Mouse (Mus musculus): Measurements from ENCODE around the gene Znhit6.

The Znhit6 gene

DNA sequence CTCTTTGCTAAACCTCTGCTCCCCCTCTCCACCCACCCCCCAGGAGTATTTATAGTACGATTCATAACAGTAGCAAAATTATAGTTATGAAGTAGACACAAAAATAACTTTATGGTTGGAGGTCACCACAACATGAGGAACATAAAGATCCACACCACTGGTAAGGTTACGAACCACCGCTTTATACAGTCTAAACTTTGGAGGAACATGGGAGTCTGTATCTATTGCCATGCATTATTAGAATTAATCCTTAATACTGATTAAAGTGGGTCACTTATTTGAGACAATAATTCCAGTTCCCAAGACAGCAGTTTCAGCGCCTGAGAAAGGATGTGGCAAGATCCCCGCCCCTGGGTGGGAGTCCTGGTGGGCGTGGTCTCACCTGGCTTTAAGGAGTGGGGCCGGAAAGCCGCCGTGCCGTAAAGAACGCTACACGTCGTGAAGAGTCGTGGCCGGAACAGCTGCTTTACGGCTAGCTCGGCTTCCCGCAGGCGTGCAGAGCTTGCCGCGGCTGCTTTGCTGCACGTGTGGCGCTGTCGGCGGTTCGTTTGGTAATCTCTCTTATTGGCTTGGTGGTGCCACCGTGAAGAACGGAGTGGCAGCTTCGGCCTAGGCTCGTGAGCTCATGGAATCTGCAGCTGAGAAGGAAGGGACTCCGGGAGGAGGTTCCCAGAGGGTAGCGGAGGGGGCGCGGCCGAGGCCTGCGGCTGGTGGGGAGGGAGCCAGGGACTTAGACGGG lies at the start of gene Znhit6:
Znhit6 (plus strand) TSS at position 463 of the 739 bp plus-strand sequence.
- peak; percentile 97 for DNase-seq

DNA sequence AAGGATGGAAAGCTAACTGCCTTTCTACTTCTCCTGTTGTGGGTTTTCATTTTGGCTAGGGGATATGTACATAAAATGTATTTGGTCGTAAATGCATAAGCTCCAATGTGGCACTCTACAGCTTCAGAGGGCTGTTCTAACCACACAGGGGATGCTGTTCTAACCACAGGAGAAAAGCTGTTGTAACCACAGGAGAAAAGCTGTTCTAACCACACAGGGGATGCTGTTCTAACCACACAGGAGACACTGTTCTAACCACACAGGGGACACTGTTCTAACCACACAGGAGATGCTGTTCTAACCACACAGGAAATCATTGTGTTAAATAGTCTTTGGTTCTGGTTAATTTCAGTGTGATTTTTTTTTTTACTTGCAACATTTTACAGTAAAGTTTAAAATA lies 38.1 kb upstream of the Znhit6 start:
- DNase-seq: no peak

DNA sequence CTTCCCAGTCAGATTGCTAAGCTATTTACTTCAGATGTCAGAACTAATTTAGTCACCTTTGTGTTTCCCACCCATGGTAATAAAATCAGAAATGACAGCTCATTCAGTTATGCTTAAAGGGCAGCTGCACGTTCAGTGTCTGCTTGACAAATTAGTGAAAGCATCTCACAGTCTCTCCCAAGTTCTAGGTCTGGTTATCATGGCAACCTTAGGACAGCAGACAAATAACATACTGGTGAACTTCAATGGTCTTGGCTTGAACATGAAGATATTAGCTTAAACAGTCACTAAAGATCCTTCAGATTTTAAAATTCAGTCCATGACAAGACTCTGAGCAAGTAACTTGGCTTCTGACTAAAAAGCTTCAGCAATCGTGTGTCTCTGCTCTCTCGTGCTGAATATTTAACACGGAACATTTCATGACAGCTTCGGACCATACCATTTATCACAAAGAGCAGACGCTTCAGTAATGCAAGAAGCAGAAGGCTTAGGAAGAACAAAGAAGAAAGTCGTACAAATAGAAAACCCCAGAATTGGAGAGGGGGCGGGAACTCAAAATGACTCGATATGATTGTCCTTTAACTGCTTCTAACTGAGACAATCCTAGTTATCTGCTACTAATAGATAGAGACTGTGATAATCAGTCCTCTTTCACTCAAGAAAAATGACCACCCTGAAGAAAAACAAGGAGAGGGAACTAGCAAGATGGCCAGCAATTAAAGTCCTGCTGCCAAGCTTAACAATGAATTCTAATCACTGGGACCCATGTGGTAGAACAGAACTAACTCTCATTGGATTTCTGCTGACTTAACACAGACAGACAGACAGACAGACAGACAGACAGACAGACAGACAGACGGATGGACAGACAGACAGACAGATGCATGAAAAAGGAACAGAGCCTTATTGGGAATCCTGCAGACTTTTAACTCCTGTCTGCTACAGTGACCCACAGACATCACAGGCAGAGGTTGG lies 27.3 kb upstream of the Znhit6 start:
- DNase-seq: no peak

DNA sequence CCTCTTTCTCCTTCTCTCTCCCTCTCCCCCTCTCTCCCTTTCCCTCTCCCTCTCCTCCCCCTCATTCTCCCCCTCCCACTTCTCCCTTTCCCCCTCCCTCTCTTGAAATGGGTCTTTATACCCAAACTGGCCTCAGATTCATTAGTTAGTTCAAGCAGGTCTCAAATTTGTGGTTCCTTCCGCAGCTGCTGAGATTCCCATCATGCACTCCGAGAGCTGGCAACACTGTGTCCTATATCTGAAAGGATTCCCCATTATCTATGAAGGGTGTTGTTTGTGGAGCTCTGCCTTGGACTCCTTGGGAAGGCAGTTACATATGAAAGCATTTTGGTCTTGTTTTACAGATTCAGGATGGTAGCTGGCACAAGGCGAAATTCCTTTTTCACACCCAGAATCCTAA lies 25.8 kb upstream of the Znhit6 start:
- no peak for DNase-seq

DNA sequence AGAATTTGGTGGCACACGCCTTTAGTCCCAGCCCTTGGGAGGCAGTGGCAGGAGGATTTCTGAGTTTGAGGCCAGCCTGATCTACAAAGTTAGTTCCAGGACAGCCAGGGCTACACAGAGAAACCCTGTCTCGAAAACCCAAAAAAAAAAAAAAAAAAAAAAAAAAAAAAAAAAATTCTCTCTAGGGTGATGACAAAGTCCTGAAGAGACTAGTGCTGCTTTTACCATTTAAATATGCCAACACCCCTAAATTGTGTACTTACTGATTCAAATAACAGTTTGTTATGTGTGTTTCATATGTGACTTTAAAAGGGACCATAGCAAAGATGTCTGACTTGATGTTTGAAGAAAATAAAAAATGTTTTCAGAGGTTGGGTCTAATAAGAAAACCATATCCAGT lies 21.6 kb upstream of the Znhit6 start:
- no peak for DNase-seq

DNA sequence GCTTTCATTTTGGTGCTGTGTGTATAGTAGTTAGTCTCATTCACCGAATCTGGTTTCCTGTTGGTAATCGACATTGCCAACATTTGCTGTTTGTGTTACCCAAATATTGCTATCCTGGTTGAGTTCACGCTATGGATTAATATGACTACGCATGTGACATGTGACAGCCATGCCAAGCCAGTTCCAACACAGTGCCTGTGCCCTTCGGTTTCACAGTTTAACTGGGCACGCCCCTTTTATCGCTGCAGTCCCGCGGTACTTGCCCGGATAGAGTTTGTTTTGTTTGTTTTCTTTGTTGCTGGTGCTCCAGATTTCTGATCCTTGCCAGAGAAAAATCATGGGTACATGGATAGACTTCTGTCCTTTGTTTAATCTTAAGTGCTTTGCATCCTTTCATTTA lies 19.8 kb upstream of the Znhit6 start:
- no peak for DNase-seq

DNA sequence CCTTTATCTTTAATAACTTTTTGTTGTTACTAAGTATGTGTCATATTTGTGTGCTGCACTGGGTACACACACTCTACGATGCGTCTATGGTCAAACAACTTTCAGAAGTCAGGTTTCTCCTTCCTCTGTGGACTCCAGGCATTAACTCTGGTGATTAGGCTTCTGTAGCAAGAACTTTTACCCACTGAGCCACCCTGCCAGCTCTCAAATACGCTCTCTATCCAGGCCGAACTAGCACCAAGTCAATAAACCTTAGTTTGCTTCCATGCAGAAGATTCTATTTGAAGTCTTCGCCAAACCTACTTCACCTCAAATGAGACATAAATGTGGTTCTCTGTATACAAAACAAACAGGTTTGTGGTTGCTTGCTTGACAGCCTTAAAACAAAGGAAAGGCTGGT lies 16.3 kb upstream of the Znhit6 start:
- no peak for DNase-seq

DNA sequence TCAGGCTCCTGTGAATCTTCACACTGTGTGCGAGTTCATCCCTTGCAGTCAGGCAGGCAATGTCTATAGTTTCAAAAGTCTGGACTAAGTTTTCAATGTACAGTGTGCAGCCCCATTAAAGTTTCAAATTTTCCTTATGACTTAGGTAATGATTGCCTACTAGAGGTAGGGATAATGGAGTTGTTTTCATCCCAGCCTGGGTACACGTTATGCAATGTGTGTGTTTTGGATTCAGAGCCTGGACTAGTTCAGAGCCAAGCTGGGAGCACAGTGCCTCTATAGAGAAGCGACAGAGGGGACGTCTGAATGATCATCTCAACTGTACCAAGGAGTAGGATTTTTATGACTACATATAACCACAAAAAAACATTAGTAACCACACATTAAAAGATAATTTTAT lies 15.9 kb upstream of the Znhit6 start:
- DNase-seq: no peak

DNA sequence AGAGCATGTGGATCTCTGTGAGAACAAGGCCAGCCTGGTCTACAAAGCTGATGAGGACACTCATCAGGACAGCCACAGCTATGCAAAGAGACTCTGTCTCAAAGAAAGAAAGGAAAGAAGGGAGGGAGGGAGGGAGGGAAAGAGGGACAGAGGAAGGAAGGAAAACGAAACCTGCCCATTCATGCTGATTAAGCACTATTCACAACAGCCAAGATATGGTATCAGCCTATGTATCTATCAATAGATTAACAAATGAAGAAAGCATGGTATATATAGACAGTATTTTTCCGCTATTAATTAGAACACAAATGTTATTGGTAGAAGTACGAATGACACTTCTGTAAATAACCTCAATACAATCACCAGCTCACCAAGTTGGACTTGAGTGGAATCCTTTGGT lies 1.5 kb upstream of the Znhit6 start:
- no peak for DNase-seq

DNA sequence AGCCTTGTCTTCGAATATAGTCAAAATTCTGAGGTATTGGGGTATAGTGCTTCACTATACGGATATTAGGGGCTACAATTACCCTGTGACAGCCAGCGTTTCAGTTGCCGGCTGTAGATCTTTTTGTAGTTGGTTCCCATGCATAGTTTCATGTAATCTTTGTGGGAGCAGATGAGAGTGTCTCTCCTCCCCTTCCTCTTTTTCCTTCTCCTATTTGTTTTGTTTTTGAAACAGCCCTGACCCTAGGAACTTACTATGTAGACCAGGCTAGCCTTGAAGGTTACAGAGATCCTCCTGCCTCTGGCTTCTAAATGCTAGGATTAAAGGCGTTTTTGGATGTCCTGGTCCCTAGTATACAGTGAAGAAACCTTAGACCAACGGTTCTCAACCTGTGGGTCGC lies 665 bp upstream of the Znhit6 start:
- no peak for DNase-seq

DNA sequence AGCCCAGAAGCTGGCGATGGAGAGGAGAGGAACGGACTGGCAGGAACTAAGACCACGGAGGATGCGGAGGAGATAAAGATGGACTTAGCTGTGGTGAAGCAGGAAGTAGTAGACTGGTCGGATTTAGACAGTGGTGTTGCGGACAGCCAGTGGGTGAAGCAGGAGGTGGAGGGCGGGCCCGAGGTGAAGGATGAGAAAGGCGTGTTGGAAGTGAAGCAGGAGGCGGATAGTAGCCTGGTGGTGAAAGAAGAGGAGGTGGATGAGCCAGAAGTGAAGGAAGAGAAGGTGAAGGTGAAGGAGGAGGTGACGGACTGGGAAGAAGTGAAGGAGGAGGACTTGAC lies 447 bp downstream of the Znhit6 start:
- DNase-seq: no peak

DNA sequence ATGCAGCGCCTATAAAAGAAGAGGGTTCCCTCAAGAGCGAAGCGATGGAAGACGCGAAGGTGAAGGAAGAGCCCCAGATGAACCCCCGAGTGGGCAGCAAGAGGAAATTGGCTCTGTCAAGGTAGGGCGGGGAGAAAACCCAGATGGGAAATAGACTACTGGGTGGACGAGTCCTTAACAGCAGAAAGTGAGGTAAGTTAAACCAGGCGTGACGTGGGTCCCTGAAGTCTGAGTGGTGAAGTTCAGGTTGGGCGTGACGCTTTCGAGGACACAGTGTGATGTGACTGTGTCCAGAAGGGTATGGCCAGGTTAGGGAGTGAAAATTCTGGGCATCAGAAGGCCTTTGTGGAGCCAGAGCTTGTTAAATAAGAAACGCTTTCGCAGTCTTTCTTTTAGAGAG lies 871 bp downstream of the Znhit6 start:
- DNase-seq: no peak

DNA sequence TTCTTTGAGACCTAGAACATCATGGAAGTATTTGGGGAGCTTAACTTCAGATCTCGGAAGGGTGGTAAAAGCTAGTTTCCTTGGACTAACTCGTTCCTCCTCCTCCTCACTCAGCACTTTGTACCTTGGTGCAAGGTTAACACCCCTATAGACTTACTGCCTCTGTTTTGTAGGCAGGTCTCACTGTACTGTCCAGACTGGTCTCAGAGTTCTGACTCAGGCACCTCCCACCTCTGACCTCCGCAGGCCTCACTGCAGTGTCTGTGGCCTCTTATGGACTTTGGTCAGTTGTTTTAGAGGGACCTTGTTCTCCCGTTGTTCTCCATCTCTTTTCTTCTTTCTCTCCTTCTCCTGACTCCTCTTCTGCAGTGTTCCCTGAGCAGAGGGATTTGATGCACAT lies 7.0 kb downstream of the Znhit6 start:
- DNase-seq: peak; percentile 37

DNA sequence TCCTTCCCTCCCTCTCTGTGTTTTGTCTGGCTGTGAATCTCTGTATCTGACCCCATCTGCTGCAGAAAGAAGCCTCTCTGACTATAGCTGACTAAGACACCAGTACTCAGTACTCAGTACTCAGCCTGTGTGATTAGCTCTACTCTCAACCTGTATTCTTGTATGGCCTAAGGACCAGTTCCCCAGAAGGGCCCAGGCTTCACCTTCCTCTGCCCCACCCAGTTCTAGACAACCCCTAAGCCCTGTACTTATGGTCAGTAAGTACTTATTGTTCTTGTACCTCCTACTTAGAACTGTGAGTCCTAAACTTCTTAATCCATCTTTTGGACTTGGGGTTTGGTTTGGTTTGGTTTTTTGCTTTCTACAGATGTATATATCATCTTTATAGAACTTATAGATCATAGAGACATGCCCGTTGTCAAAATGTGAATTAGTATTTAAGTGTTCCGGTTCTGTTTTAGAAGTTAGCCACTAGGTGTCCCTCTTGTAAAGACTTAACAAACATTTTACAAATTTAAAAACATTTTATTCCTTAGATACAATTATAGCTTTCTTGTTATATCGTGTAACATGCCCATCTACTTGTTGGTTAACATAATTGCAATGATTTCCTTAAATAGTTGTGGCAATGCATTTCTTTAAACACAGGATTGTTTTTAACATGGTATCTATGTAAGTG lies 7.7 kb downstream of the Znhit6 start:
- DNase-seq: peak; percentile 17

DNA sequence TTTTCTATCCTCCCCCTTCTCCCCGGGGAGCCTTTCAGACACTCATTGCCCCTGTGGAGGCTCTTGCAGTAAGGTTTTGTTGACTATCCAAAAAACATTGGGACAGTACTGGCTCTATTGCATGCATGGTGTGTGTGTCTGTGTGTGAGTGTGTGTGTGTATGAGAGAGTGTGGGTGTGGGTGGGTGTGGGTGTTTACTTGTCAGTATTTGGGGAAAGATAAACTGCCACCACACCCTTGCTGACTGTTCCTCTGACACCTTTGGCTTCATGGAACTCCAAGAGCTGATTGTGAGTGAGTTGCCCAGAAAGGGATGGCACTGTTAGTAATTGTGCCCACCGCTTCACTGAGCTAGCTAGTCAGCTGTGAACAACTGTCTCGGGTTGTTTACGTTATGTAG lies 14.6 kb downstream of the Znhit6 start:
- no peak for DNase-seq

DNA sequence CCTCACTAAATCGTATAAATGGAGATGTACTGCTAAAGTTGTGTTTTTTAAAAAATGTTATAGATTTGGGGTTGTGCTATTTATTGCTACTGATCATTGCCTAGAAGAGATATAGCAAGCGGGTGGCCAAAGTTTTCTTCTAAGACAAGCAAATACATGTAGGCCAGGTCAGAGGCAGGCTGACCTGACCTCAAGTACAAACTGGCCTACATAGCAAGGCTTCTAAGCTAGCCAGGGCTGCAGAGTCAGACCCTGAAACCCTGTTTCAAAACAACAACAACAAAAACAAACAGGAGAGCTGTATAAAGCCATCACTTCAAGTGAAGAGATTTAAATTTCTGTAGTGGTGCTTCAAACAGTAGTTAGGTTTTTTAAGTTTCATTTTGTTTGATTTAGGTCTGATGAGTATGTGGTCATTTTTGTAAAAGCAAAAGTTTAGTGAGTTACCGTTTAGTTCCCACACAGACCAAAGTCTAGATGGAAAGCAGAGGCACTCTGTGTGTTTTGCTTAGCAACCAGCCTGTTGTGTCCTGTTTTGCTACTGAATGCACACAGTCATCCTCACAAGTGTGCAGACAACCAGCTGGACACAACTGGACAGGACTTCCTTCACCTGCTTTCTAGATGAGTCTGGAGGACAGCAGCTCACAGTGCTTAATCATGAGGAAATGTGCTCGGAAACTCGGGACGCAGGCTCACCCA lies 16.0 kb downstream of the Znhit6 start:
- no peak for DNase-seq

DNA sequence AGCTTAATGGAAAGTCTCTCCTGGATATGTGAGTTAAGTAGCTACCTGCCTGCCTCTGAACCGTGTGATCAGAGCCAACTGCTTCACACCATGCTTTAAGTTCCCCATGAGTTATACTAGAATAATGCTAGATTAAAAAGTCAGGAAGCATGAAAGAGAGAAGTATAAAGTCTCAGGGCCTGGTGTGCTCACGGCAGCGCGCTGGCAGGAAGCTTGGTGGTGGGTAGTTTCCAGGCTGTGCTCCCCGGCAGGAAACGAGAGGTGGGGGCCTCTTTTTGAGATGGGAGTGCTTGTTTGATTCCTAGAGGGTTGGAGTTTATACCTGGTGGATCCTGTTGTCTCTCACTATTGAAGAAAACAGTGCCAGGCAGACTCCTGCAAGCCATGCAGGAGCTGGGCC lies 19.3 kb downstream of the Znhit6 start:
- DNase-seq: no peak

DNA sequence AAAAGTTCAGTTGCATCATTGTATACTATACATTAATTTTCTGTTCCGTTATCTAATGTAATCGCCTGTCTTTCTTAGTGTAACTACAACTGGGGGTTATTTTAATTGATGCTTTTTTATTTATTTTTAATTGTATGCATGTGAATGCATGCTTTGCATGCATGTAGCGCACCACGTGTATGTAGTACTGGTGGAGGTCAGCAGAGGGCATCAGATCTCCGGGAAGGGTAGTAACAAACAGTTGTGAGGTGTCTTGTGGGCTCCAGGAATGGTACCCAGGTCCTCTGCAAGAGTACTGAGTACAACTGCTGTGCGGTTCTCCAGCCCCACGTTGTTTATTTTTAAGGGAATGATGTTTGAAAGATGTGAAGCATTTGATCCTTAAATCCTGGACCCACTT lies 23.1 kb downstream of the Znhit6 start:
- DNase-seq: no peak

DNA sequence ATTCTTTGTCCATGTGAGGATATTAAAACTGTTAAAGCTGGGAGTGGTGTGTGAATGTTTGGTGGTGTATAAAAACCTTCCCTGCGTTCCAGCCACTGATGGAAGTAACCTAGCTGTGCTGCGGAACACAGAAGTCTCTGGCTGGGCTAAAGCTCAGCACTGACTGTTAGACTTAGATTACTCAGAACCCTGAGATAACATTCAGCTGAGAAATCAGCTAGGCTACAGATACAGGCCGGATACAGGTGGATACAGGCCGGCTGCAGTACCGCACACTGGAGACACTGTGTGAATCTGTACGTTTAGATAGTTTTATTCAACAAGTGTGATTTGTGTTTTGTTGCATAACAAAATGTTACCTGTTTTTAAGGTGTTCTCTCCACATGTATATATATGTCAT lies 24.8 kb downstream of the Znhit6 start:
- DNase-seq: no peak

DNA sequence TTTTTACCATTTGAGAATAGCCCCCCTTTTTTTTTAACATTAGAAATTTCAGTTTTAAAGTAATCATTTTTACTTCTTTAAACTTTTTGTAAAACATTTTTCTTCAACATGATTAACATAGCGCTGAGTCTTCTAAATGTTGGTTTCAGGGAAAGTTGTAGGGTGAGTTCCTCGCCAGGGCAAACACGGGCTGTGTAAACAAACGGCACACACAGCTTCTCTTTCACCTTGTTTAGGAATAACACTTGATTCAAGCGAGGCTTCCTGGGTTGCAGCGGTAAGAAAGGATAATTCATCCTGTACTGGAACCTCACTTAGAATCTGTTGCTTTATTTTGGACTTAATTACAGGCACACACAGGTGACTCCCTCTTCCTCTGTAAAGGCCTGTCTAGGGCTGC lies 25.3 kb downstream of the Znhit6 start:
- no peak for DNase-seq

DNA sequence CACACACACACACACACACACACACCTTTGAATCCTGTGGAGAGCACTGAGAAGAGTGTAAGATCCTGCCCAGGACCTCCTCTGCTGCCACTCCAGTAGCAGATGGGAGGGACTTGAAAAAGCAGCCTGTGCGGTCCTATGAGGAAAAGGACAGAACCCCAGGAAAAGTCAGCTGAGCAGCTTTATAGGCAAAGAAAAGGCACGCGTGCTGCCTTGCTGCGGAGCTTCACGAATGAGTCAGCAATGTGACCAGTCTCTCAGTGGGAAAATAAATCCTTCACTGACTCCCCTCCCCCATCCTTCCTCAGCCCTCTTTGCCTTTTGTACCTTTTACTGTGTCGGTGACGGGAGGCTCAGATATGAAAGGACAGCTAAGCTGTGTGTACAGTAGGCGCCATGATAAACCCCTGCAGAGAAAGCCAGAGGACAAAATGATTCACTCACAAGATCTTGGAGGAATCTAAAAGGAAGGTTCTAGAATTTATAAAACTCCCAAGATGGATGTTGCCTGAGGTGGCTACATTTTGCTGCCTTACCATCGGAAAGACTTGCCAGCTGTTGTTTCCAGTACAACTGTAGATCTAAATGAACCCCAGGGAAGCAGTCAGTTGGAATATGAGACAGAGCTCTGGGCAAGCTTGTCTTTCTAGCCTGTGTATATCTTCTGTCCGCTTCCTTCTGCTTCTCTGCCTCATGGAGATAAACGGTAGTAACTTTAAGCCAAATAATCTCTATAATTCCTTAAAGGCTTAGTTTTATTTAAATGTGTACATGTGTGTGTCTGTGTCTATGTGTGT lies 26.6 kb downstream of the Znhit6 start:
- peak; percentile 46 for DNase-seq

DNA sequence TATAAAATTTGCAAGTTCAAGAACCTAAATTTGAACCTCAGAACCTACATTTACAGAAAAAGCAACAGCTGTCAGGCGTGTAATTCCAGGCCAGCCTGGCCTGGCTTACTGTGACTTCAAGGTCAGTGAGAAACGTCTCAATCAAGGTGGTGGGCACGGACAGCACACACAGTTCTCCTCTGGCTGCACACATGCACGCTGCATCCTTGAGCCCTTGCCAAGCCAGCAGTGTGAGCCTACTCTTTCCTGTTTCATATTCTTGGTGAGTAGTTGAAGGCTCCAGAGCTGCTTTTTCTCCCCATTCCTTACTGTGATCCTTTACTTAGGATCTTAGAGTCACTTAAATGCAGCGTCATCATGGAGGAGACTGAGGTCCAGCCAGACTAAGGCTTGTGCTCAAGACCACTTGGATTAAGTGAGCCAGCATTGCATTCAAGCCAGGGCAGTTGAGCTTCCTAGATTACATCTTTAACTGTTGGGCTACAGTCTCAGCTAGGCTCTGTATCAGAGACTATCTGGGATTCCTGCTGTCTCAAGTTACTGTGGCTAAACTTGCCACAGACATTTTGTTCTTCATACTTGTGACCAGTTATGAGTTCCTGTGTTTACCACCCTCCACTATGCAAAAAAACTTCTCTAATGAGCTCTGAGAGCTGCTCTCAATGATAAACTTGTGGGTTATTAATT lies 29.6 kb downstream of the Znhit6 start:
- DNase-seq: no peak
